Mouse (Mus musculus) liver (tissue): ENCODE results near the gene Lipk.

Source experiments
- DNase-seq: peaks from one replicate; pipeline ENCODE4 v3.0.0-alpha.2; 2020; ENCODE audit warnings: mixed read lengths

Lipk gene

DNA sequence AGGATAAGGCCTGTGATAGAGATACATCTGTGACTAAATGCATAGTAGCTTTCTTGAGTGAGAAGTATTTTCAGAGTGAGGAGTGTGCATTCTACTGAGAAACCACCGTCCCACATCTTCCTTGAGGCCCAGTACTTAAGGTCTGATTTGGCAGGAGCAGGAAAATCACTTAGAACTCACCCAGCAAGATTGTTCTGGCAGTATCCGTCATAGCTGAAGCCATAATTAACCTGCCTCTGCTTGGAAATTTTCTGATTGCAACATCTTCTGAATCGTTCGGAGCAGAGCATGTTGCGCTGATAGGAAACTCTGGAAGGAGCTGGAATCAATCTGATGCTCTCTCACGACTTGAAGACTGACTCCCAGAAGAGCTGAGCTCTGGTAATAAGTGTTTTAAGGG is at the start of gene Lipk:
Gene Lipk, plus strand, starts transcription at position 289 of the 400 bp plus-strand sequence.
- no peak for DNase-seq

DNA sequence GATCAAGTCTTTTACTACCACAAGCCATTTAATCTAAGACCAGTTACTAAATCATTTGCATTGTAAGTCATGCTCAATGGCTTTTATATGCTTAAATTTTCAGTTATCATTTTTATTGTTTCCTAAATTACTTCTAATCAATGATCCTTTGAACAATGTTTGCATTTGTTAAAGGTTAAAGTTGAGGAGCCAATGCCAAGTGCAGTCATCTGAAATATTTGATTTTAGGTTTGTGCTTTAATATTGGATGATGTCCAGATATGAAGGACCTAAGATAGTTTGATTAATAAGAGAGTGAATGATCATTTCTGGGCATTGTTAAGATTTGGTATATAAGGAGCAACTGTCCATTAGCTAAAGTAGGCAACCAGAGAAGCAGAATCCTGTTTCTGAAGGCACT is 47.2 kb upstream of the Lipk start, which contains the start of gene Lipf:
Gene Lipf, plus strand, starts transcription at position 301 of the 400 bp plus-strand sequence.
- DNase-seq = no peak

DNA sequence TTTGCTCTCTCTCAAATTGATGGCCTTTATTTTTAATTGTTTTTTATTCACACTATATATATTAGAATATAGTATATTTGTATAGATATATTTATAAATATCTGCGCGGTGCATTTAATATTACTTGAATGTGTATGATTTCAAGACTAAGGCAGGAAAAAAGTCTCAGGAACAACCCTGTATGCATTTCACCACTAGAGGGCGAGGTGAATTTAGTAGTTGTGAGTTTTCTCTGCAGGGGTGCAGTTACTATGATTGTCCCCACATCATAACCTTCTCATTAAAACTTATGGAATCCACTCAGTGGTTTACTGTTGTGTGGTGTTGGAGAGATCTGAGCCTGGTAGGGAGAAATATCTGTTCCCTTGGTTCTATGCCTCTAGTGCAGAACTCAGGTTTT is 29.1 kb upstream of the Lipk start:
- no peak for DNase-seq

DNA sequence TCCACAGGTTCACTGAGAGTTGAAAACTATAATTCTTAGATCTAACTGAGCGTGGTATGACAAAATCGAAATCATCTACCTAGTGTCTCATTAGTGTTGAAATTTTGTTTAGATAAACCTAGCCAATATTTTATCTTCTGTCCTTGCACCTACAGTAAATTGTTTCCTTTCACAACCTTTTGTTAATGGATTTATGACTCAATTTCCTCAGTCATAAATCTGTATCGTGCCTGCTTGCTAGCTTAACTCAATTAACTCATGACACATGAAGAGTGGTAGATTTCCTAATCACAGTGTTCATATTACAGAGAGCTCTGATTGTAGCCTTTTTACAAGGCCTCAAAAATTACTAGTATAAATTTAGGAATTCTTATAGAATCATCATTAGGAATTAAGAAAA is 25.0 kb upstream of the Lipk start:
- DNase-seq = no peak

DNA sequence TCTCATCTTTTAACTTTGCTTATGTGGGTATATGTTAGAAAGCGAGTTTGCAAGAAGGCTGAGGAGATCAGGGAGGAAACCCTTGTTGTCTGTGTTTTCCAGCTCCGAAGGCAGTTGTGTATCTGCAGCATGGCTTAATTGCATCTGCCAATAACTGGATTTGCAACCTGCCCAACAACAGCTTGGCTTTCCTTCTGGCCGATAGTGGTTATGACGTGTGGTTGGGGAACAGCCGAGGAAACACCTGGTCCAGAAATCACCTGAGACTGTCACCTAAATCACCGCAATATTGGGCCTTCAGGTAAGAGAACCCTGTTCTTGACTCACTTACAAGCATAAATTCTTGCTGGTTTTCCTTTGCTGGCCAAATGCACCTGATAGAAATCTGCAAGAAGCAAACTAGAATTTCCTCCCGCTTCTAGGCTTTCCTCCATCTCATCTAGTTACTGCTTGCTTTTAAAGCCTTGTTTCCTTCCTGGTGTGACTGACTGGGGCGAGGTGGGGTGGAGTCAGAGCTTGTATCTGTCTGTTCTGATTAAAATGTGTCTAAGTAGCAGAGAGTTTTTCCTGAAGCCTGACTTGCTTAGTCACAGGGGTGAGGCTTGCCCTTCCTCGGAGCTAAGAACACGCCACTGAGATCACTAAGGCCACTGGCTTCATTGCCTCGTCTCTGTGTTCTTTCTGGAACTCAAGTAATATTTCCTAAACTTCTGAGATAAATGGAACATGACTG is 13.5 kb downstream of the Lipk start:
- DNase-seq = no peak

DNA sequence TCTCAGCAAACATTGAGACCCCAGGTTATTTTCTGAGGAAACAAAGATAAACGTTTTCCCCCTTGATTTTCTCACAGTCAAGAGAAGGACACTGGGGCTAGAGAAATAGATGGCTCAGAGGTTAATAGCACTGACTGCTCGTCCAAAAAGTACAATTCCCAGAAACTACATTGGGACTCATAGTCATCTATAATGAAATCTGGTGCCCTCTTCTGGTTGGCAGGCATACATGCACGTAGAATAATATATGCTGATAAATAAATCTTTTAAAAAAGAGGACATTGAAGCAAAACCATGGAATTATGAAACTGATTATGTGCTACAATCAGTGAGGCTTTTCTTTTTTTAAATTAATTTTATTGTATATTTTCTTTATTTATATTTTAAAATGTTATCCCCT is 14.7 kb downstream of the Lipk start:
- no peak for DNase-seq

DNA sequence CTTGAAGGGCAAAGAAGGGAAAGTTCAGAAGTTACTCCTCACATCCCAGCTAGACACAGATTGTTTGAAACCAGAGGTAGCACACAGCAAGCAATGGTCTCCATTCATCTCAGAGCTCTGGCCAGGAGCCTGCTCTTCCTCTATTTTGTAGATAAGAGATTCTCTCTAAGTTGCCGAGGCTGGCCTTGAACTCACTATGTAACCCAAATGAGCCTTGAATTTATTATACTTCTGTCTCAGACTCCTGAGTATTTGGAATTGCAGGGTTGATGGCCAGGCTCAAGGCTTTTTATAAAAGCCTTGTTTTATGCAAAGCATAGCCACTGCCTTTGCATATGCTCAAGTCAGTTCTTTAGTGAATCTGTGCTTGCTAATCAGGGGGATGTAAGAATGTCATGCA is 31.6 kb downstream of the Lipk start:
- no peak for DNase-seq

DNA sequence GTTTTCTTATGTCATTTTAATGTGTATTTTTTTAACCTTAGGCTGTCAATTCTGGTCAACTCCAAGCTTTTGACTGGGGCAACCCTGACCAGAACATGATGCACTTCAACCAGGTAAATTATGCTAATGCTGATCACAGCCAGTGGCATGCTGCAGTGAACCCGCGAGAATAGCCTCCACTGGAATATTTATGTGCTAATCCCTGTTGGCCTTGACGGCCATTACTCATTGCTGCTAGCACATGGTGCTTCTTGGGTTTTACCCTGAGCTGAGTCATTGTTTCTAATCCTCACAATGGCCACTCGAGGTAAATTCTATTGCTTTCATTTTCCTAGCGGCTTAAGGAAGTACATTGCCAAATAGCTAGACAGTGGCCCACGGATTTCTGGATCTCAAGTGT is 34.9 kb downstream of the Lipk start:
- no peak for DNase-seq

DNA sequence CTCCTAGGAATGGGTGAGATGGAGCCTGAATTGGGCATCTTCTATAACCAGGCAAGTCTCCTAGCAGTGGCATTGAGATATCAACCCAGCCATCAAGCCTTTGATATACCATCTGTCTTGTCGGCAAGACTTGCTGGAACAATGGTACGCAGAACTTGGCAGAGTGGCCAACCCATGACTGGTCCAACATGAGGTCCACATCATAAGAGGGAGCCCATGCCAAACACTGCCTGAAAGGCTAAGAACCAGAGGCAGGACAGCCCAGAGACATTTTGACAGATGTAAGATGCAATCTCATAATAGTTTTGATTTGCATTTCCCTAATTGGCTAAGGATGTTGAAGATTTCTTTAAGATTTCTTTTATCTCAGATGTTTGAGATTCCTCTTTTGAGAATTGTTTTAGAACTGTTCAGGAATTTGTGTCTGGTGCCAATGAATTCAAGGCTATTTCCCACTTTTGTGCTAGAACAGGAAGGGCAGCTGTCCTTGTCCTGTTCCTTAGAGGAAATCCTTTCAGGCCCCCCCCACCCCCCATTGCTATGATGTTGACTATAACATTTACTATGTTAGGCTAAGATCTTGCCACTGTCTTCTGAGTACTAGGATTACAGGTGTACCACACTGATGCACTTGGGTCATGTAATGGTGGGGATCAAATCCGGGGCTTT is 41.4 kb downstream of the Lipk start:
- DNase-seq = no peak

DNA sequence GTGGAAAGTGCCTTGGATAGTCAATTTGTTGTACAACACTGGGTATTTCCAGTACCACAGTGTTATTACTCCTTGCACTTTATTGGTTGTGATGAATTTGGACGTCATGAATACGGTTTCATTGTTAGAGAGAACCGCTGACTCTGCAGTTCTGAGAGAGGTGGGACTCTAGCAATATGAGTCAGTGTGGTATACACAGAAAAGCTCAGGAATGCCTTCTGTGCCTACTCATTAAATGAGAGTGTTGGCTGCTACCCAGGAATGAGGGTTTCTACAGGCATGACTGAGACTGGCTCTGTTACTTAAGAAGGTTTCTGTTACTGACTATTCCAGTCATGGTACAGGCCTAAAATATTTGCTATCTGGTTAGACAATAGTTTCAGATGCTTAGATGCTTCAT is 43.4 kb downstream of the Lipk start:
- no peak for DNase-seq

DNA sequence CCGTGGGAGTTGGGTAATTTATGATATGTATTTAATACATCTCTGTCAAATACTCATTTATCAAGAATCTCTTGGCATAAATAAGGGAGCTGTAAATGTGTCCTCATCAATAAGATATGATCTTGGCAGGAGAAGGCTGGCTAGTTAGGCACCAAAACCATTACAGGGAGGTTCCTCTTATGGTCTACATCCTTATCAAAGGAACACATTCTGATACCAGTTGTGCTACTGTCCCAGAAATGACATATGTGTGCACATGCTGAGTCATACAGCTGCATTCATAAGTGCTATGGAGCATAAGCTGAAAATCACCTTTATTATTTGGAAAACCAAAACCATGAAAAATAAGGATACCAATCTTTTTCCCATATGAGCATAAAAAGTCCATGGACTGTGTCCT is 55.5 kb downstream of the Lipk start:
- no peak for DNase-seq

DNA sequence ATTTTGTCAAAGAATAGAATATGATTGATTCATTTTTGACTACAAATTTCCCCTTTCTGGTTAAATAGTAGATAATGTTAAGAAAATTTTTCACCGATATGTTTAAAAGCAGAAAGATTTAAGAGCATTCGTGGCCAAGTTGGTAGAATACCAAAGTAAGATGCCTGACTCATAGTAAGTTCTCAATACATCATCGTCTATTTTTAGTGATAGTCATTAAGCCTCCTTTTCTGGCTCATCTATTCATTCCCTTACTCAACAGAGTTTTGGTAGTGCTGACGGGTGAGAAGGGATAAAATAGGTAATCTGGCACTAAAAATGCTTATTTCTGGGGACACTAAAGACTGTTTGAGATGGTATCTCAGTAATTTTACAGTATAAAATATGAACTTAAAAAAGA is 56.0 kb downstream of the Lipk start:
- DNase-seq = no peak

DNA sequence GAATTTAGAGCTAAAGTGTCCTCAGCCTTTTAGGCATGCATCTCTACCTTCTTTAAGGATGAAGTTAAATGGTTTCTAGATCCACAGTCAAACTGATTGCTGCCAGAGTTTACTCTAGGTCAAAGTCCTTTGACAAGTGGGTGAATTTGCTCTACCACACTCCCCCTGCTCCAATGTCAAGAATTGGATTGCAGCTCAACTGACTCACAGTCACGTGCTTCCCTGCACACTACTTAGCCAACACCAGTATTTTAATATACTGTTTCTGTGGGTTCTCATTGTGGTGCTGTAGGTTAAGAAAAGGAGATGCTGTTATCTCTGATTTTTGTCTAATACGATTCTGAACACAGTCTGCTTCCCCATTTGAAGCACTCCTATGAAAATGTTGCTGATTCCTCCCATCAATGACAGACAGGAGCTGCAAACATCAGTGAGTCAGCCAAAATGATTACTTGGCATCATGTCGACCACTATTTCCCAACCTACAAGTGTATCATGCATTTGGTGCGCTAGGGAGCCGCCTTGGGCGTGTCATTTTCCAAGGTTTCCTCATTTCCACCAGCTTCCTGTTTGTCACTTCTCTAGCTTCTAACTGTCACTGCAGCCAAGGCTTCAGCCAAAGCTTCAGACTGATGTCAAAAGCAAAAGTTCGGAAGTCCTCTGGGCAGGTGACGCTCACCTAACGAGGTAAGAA is 58.8 kb downstream of the Lipk start, which contains the start of gene Lipn:
Gene Lipn, plus strand, starts transcription at position 580 of the 694 bp plus-strand sequence.
- DNase-seq = no peak

DNA sequence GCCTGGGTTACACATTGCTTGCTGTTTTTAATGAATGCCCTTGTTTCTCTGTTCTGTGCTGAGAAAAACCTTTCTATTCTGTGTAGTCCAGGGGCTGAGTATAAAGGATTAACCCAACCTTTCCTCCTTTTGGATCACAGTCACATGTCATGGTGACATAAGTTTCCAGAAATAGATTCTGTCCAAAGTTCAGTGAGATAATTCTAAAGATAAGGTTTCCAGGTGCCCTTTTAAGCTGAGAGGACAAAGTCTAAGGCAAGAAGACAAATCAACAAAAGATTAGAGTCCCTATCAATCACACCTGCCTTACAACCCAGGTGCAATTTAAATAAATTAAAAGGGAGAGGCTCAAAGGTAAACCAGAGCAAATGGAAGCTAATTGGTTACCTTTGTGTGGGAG is 66.1 kb downstream of the Lipk start:
- no peak for DNase-seq

DNA sequence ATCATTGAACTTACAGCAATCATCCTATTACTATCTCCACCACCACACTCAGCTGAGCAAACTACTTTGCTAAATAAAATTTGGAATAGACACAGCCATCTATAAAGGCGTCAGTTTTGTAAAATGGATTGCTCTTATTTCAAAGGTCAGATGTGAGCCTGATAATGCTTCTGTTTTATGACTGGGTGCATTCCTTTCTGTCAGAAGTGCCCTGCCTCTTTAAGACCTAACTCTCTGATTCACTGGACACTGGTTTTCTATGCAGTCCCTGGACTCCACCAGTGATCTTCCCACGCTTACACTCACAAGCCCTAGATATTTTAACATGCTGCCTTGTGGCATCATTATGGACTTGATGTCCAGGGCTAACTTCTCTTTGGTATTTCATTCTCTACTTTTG is 70.0 kb downstream of the Lipk start:
- no peak for DNase-seq

DNA sequence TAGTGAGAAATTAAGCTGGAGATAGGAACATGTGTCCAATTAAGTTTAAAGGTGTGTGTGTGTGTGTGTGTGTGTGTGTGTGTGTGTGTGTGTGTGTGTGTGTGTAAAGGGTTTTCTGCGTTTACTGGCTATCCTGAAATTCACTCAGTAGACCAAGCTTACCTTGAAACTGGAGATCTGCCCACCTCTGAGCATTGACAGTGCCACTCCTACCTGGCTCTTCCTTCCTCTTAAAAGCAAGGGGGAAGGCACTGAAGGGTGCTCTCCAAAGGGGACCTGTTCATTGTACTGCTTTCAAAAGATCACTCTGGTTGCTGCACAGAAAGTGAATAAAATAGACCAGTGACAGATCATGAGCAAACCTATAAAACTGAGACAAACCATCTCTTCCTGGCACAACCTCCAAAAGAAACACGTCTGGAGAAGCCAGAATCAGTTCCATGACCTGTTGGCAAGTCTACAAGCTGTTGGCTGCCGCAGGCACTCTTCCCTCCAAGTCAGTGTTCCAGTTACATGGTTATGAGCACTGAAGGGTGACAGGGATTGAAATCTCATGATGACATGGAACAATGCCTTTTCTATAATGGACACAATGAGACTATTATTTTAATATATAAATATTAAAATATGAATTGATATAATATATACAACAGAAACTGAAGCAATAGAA is 81.1 kb downstream of the Lipk start:
- DNase-seq = no peak

DNA sequence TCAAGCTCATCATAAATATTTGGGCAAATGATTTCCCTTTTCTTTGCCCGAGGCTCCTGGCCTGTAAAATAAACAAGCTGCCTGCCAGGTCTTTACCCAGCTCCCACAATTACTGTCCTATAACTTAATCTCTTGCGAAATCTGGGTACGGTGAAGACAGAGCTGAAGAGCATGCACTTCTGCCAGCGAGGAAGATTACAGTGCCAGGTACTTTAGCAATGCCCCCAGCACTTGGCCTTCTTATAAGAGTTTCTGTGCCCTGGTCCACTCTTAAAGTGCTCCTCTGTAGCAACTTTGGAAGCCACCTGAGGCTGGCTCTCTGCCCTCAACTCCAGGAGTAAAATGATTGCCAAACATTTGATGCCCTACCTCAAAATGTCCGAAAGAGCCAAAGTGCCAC is 87.3 kb downstream of the Lipk start:
- no peak for DNase-seq

DNA sequence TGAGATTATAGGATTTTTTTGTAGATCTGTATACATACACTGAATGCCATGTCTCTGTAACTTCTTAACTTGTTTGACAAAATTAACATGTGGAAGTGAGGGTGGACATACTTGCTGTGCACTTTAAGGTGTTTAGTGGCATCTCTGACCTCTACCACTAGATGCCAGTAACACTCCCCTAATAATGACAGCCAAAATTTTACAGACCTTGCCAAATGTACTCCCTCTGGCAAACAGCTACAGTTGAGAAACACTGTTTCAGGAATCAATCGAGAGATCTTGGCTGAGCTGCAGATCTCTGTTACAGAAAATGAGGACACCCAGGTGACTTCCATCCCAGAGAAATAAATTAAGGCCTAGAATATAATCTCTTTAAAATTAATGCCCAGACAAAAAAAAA is 88.1 kb downstream of the Lipk start:
- no peak for DNase-seq
